ENCODE assay signal across 22 mouse cellular contexts in the genomic region with DNA sequence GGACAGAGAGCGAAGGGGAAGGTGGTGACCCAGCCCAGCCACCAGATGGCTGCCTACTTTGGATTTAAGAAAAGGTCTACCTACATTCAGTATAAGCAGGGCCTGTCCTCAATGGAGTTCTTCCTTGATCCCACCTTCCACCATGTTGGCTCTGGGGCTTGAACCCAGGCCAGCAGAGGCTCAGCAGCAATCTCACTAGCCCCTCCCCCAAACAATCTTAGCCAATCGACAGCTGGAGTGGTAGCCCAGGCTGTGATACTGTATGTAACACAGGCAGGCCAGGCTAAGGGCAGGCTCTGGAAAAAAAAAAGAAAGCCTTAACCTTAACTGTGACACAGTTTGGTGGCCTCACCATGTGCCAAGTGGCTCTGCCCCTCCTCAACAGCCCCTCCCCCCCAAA. TPM values are rescaled to one million over a fixed set of nuclear protein-coding genes. Genes with fewer than 3 reads are reported as not detected.
DNase-seq lines count a peak whose midpoint lies in the region; ATAC-seq lines count a peak whose summit lies in the region.
"Had no signal": no experiment of that assay in that cellular context is flagged by ENCODE, and none has a peak within 500 bp of the region (broad histone marks: within the 10 kb centered on the region; RNA-seq: fewer than 3 reads in every experiment).

No protein-coding gene starts in this region.

- no peaks in the 10 kb centered on the region for H3K9me3 ChIP-seq in forebrain, embryonic 12.5 days
- no peaks in the 10 kb centered on the region for H3K9me3 ChIP-seq in forebrain, embryonic 13.5 days (replicated peaks)
- H3K9me3 ChIP-seq in megakaryocyte, embryonic 14.5 days: no peaks in the 10 kb centered on the region
- H3K9me3 ChIP-seq: embryonic facial prominence, embryonic 10.5 days; forebrain, embryonic 15.5 days; heart, embryonic 13.5 days; limb, embryonic 15.5 days; neural tube, embryonic 13.5 days had no signal

- no peak overlapping the region for H3K9ac ChIP-seq in forebrain, embryonic 12.5 days
- H3K9ac ChIP-seq in forebrain, embryonic 13.5 days: no peak overlapping the region
- H3K9ac ChIP-seq: forebrain, embryonic 15.5 days; heart, embryonic 13.5 days; limb, embryonic 15.5 days; neural tube, embryonic 13.5 days had no signal

- ATAC-seq in forebrain, embryonic 12.5 days (ENCODE audit: low FRiP score): no peak
- ATAC-seq in forebrain, embryonic 13.5 days: no peak
- ATAC-seq in megakaryocyte, adult 5-6 weeks (ENCODE audit: poor library complexity, severe bottlenecking): no peak
- ATAC-seq: forebrain, embryonic 15.5 days; hindbrain, embryonic 16.5 days had no signal

- H3K4me1 ChIP-seq in forebrain, embryonic 12.5 days: peaks cover 33% of the 10 kb centered on the region
- peaks cover 34% of the 10 kb centered on the region for H3K4me1 ChIP-seq in forebrain, embryonic 13.5 days
- peaks cover 91% of the 10 kb centered on the region for H3K4me1 ChIP-seq in megakaryocyte, embryonic 14.5 days

- whole genome bisulfite sequencing in forebrain, embryonic 12.5 days: 74% methylated on average over 2 of the region's 2 CpGs
- 67% methylated on average over 2 of the region's 2 CpGs for WGBS in forebrain, embryonic 13.5 days

- H3K36me3 ChIP-seq in forebrain, embryonic 12.5 days (replicated peaks): peaks cover 38% of the 10 kb centered on the region
- peaks cover 36% of the 10 kb centered on the region for H3K36me3 ChIP-seq in forebrain, embryonic 13.5 days (ENCODE audit: poor library complexity, severe bottlenecking)
- H3K36me3 ChIP-seq in megakaryocyte, embryonic 14.5 days (replicated peaks; ENCODE audit: low read length): peaks cover 59% of the 10 kb centered on the region

- peak overlapping the region; percentile 19; the same call in 1 of the 2 replicates for H3K27ac ChIP-seq in forebrain, embryonic 12.5 days
- H3K27ac ChIP-seq in forebrain, embryonic 13.5 days: no peak overlapping the region
- H3K27ac ChIP-seq: embryonic facial prominence, embryonic 10.5 days; forebrain, embryonic 15.5 days; heart, embryonic 13.5 days; limb, embryonic 15.5 days; neural tube, embryonic 13.5 days had no signal

- DNase-seq in ZHBTc4 (ENCODE audit: low read depth, low spot score): peak; percentile 46
- DNase-seq in gastrocnemius, adult 18-20 months (ENCODE audit: low spot score): no peak
- DNase-seq in right cerebral cortex, adult 18-20 months: no peak
- DNase-seq: adrenal gland, adult 8-10 months; heart, postnatal 36 days; kidney, adult 9 months; kidney, postnatal 4 days; layer of hippocampus, postnatal 36 days; lung, postnatal 10 days; right cerebral cortex, postnatal 4 days; thymus, postnatal 36 days had no signal

- H3K4me3 ChIP-seq in forebrain, embryonic 12.5 days (replicated peaks): no peak overlapping the region
- H3K4me3 ChIP-seq in forebrain, embryonic 13.5 days: no peak overlapping the region
- H3K4me3 ChIP-seq in megakaryocyte, embryonic 14.5 days (replicated peaks): peak overlapping the region; percentile 56
- H3K4me3 ChIP-seq: embryonic facial prominence, embryonic 10.5 days; forebrain, embryonic 15.5 days; heart, embryonic 13.5 days; limb, embryonic 15.5 days; neural tube, embryonic 13.5 days had no signal

- no peaks in the 10 kb centered on the region for H3K27me3 ChIP-seq in forebrain, embryonic 12.5 days
- no peaks in the 10 kb centered on the region for H3K27me3 ChIP-seq in forebrain, embryonic 13.5 days
- H3K27me3 ChIP-seq in megakaryocyte, embryonic 14.5 days (replicated peaks): no peaks in the 10 kb centered on the region
- H3K27me3 ChIP-seq: forebrain, embryonic 15.5 days; heart, embryonic 13.5 days; limb, embryonic 15.5 days; neural tube, embryonic 13.5 days had no signal

- H3K4me2 ChIP-seq in forebrain, embryonic 12.5 days: no peak overlapping the region
- no peak overlapping the region for H3K4me2 ChIP-seq in forebrain, embryonic 13.5 days
- H3K4me2 ChIP-seq: forebrain, embryonic 15.5 days; heart, embryonic 13.5 days; limb, embryonic 15.5 days; neural tube, embryonic 13.5 days had no signal

RNA-seq across cellular contexts. Expression of a gene that starts 2.7 kb away (rescaled TPM):
- 4.2 and 4.6 TPM in 2 replicates for polyA plus RNA-seq in forebrain, embryonic 12.5 days (2016; fragmentation: Nextera tagmentation; extraction: Ambion mirVana)
- 2.5 and 3.2 TPM in 2 replicates for polyA plus RNA-seq in forebrain, embryonic 13.5 days (2015; fragmentation: Nextera tagmentation; extraction: Ambion mirVana)
- 39.1 and 72.4 TPM in 2 replicates for polyA plus RNA-seq in megakaryocyte, embryonic 14.5 days (2012; ENCODE audit: insufficient read depth, low replicate concordance)
- 5.6 and 6.0 TPM in 2 replicates for total RNA-seq in megakaryocyte, adult 5-6 weeks (2015)
- 48.1 and 50.6 TPM in 2 replicates for total RNA-seq in megakaryocyte, adult 5-6 weeks (2017)
- total RNA-seq in gastrocnemius, adult 18-20 months (2021): 10 to 100 TPM; 27.5 to 40.9 TPM

RNA-seq across cellular contexts. Expression of a gene that starts 4.6 kb away (rescaled TPM):
- 0.38 and 0.56 TPM in 2 replicates for polyA plus RNA-seq in forebrain, embryonic 12.5 days (2016; fragmentation: Nextera tagmentation; extraction: Ambion mirVana)
- polyA plus RNA-seq in forebrain, embryonic 13.5 days (2015; fragmentation: Nextera tagmentation; extraction: Ambion mirVana): 0.65 and 1.0 TPM in 2 replicates
- polyA plus RNA-seq in megakaryocyte, embryonic 14.5 days (2012; ENCODE audit: insufficient read depth, low replicate concordance): 4.2 TPM in 1 of 2 replicates, not detected in the other
- total RNA-seq in megakaryocyte, adult 5-6 weeks (2015): 0.54 and 1.6 TPM in 2 replicates
- not detected in 2 replicates for total RNA-seq in megakaryocyte, adult 5-6 weeks (2017)
- total RNA-seq in gastrocnemius, adult 18-20 months (2021): 1 to 10 TPM in 1 of 2 experiments, not detected in 1; 1.7 TPM
- total RNA-seq: heart, postnatal 36 days had no signal
- polyA plus RNA-seq: embryonic facial prominence, embryonic 10.5 days; forebrain, embryonic 15.5 days had no signal

RNA-seq across cellular contexts. Expression of a gene that starts 5.4 kb away (rescaled TPM):
- polyA plus RNA-seq in forebrain, embryonic 12.5 days (2016; fragmentation: Nextera tagmentation; extraction: Ambion mirVana): 51.4 and 66.8 TPM in 2 replicates
- 41.7 and 74.5 TPM in 2 replicates for polyA plus RNA-seq in forebrain, embryonic 13.5 days (2015; fragmentation: Nextera tagmentation; extraction: Ambion mirVana)
- polyA plus RNA-seq in megakaryocyte, embryonic 14.5 days (2012; ENCODE audit: insufficient read depth, low replicate concordance): 15.8 and 94.8 TPM in 2 replicates
- total RNA-seq in megakaryocyte, adult 5-6 weeks (2015): 40.7 and 62.5 TPM in 2 replicates
- total RNA-seq in megakaryocyte, adult 5-6 weeks (2017): 25.5 and 67.0 TPM in 2 replicates
- 10 to 100 TPM in 1 of 2 experiments, 1 to 10 TPM in 1; 7.9 to 10.3 TPM for total RNA-seq in gastrocnemius, adult 18-20 months (2021)

RNA-seq across cellular contexts. Expression of a gene that starts 9.2 kb away (rescaled TPM):
- polyA plus RNA-seq in forebrain, embryonic 12.5 days (2016; fragmentation: Nextera tagmentation; extraction: Ambion mirVana): 53.3 and 75.4 TPM in 2 replicates
- 41.1 and 88.0 TPM in 2 replicates for polyA plus RNA-seq in forebrain, embryonic 13.5 days (2015; fragmentation: Nextera tagmentation; extraction: Ambion mirVana)
- polyA plus RNA-seq in megakaryocyte, embryonic 14.5 days (2012; ENCODE audit: insufficient read depth, low replicate concordance): 164 and 252 TPM in 2 replicates
- 15.4 TPM in 1 of 2 replicates, not detected in the other for total RNA-seq in megakaryocyte, adult 5-6 weeks (2015)
- total RNA-seq in megakaryocyte, adult 5-6 weeks (2017): 45.4 TPM in 1 of 2 replicates, not detected in the other
- total RNA-seq in gastrocnemius, adult 18-20 months (2021): 10 to 100 TPM; 12.9 to 16.9 TPM

RNA-seq across cellular contexts. Expression of a gene that starts 9.3 kb away (rescaled TPM):
- 5.0 and 6.5 TPM in 2 replicates for polyA plus RNA-seq in forebrain, embryonic 12.5 days (2016; fragmentation: Nextera tagmentation; extraction: Ambion mirVana)
- polyA plus RNA-seq in forebrain, embryonic 13.5 days (2015; fragmentation: Nextera tagmentation; extraction: Ambion mirVana): 6.8 and 8.3 TPM in 2 replicates
- 0.68 and 3.9 TPM in 2 replicates for polyA plus RNA-seq in megakaryocyte, embryonic 14.5 days (2012; ENCODE audit: insufficient read depth, low replicate concordance)
- total RNA-seq in megakaryocyte, adult 5-6 weeks (2015): 0.20 and 1.8 TPM in 2 replicates
- 2.4 and 3.0 TPM in 2 replicates for total RNA-seq in megakaryocyte, adult 5-6 weeks (2017)
- total RNA-seq in gastrocnemius, adult 18-20 months (2021): under 1 TPM in 1 of 2 experiments, not detected in 1; 0.84 TPM
- total RNA-seq: monocyte, adult 5-6 weeks had no signal
